ENCODE assay signal across 9 mouse cellular contexts in genomic region chr2:93413367-93414014, GRCm38 (mm10). TPM values are rescaled to one million over a fixed set of nuclear protein-coding genes. Genes with fewer than 3 reads are reported as not detected.
DNase-seq lines count a peak whose midpoint lies in the region; ATAC-seq and TF ChIP-seq lines count a peak whose summit lies in the region.
"Had no signal": no experiment of that assay in that cellular context is flagged by ENCODE, and none has a peak within 500 bp of the region (broad histone marks: within the 10 kb centered on the region; RNA-seq: fewer than 3 reads in every experiment).

No protein-coding gene starts in this region.

- peak; percentile 43 to 83 for DNase-seq in heart, adult 18-20 months
- peak; percentile 87 for DNase-seq in CD4-positive, CD25-positive, alpha-beta regulatory T cell, adult 2 months (ENCODE audit: low read depth, low spot score)
- DNase-seq in brain, embryonic 14.5 days (ENCODE audit: low read depth): peak; percentile 70
- peak; percentile 68 for DNase-seq in forebrain, postnatal 0 days
- peak; percentile 78 for DNase-seq in kidney, adult 9 months
- peak; percentile 74 for DNase-seq in lung, postnatal 10 days
- DNase-seq in spleen, adult 2 months (ENCODE audit: low read depth in 1 of 2, low spot score in 2 of 2): peak in 1 of 2 experiments; percentile 73

- H3K27me3 ChIP-seq in heart, embryonic 11.5 days (ENCODE audit: control insufficient read depth, insufficient read depth, low read length): peaks cover 2% of the 10 kb centered on the region; the same call in 1 of the 2 replicates
- H3K27me3 ChIP-seq in forebrain, postnatal 0 days (ENCODE audit: insufficient read depth, low read length): no peaks in the 10 kb centered on the region
- H3K27me3 ChIP-seq in spleen, adult 2 months (ENCODE audit: control insufficient read depth, insufficient read depth, low read length): no peaks in the 10 kb centered on the region

- peak; percentile 68; the same call in 1 of the 2 replicates for TF ChIP-seq CTCF in brain, embryonic 14.5 days (IDR thresholded peaks at IDR 0.05; ENCODE audit: borderline replicate concordance, extremely low read depth, insufficient read depth, insufficient read length)
- peak; percentile 74 for TF ChIP-seq CTCF in forebrain, postnatal 0 days (IDR thresholded peaks at IDR 0.05; ENCODE audit: low read depth)
- TF ChIP-seq CTCF in spleen, adult 2 months (IDR thresholded peaks at IDR 0.05; ENCODE audit: extremely low read depth, insufficient read depth, insufficient read length, insufficient replicate concordance): peak; percentile 62; the same call in 1 of the 2 replicates

- ATAC-seq in heart, embryonic 11.5 days (replicated peaks; ENCODE audit: insufficient number of reproducible peaks, low FRiP score, low TSS enrichment): no peak
- ATAC-seq in forebrain, postnatal 0 days: peak; percentile 34; the same call in 1 of the 2 replicates

- H3K36me3 ChIP-seq in heart, embryonic 11.5 days (ENCODE audit: control insufficient read depth, insufficient read depth, low read length): no peaks in the 10 kb centered on the region
- H3K36me3 ChIP-seq in forebrain, postnatal 0 days (ENCODE audit: insufficient read depth): no peaks in the 10 kb centered on the region
- H3K36me3 ChIP-seq in spleen, adult 2 months (ENCODE audit: control insufficient read depth, insufficient read depth, low read length): no peaks in the 10 kb centered on the region
- H3K36me3 ChIP-seq: limb, embryonic 15.5 days had no signal

- no peaks in the 10 kb centered on the region for H3K9me3 ChIP-seq in heart, embryonic 11.5 days (replicated peaks; ENCODE audit: control insufficient read depth, low read length)
- no peaks in the 10 kb centered on the region for H3K9me3 ChIP-seq in forebrain, postnatal 0 days (ENCODE audit: low read length)
- H3K9me3 ChIP-seq: limb, embryonic 15.5 days had no signal

- 52% methylated on average over 7 of the region's 7 CpGs for WGBS in heart, embryonic 11.5 days (ENCODE audit: insufficient replicate concordance)
- 55% methylated on average over 7 of the region's 7 CpGs for WGBS in forebrain, postnatal 0 days
- WGBS in spleen, adult 2 months: 46% methylated on average over 7 of the region's 7 CpGs

- no peak overlapping the region for H3K4me2 ChIP-seq in heart, embryonic 11.5 days
- no peak overlapping the region for H3K4me2 ChIP-seq in forebrain, postnatal 0 days (ENCODE audit: low read depth)
- H3K4me2 ChIP-seq: limb, embryonic 15.5 days had no signal

- TF ChIP-seq POLR2A in brain, embryonic 14.5 days (IDR thresholded peaks at IDR 0.05; ENCODE audit: borderline replicate concordance, extremely low read depth, insufficient read depth, insufficient read length, poor library complexity, severe bottlenecking): no peak
- TF ChIP-seq POLR2A in spleen, adult 2 months (IDR thresholded peaks at IDR 0.05; ENCODE audit: low read depth, low read length): no peak

- H3K4me1 ChIP-seq in heart, embryonic 11.5 days (ENCODE audit: control insufficient read depth, insufficient read depth, low read length): 0 out of 2 replicates have a peak, but pooled peaks cover 2% of the 10 kb centered on the region
- 0 out of 2 replicates have a peak, but pooled peaks cover 3% of the 10 kb centered on the region for H3K4me1 ChIP-seq in forebrain, postnatal 0 days (ENCODE audit: insufficient read depth)
- H3K4me1 ChIP-seq in spleen, adult 2 months (ENCODE audit: control insufficient read depth, insufficient read depth, insufficient read length): no peaks in the 10 kb centered on the region; the same call in 1 of the 2 replicates

- H3K4me3 ChIP-seq in heart, embryonic 11.5 days (ENCODE audit: low read depth, low read length): no peak overlapping the region
- no peak overlapping the region for H3K4me3 ChIP-seq in forebrain, postnatal 0 days (ENCODE audit: low read depth, low read length)
- H3K4me3 ChIP-seq in spleen, adult 2 months (ENCODE audit: extremely low read depth, insufficient read depth, insufficient read length): no peak overlapping the region
- H3K4me3 ChIP-seq: limb, embryonic 15.5 days had no signal

- H3K9ac ChIP-seq in heart, embryonic 11.5 days (ENCODE audit: low read depth, low read length): no peak overlapping the region
- H3K9ac ChIP-seq in forebrain, postnatal 0 days: no peak overlapping the region
- H3K9ac ChIP-seq: limb, embryonic 15.5 days had no signal

- H3K27ac ChIP-seq in heart, embryonic 11.5 days (ENCODE audit: low read depth, low read length): no peak overlapping the region
- no peak overlapping the region for H3K27ac ChIP-seq in forebrain, postnatal 0 days (ENCODE audit: low read depth, low read length)
- no peak overlapping the region for H3K27ac ChIP-seq in spleen, adult 2 months (ENCODE audit: insufficient read depth, low read length)
- H3K27ac ChIP-seq: limb, embryonic 15.5 days had no signal

RNA-seq across cellular contexts. Expression of gene Cd82, which starts 49.4 kb away (rescaled TPM):
- 10 to 100 TPM; 13.8 to 23.8 TPM for total RNA-seq in heart, adult 18-20 months (2021)
- 10.6 and 14.3 TPM in 2 replicates for polyA plus RNA-seq in heart, embryonic 11.5 days (2014; fragmentation: Nextera tagmentation; extraction: Ambion mirVana)
- polyA plus RNA-seq in brain, embryonic 14.5 days (2012; rRNA removed): 19.5 and 24.4 TPM in 2 replicates
- total RNA-seq in forebrain, postnatal 0 days (2014; rRNA removed): 9.7 and 12.7 TPM in 2 replicates
- 19.3 and 20.7 TPM in 2 replicates for polyA plus RNA-seq in forebrain, postnatal 0 days (2015; fragmentation: Nextera tagmentation; extraction: Ambion mirVana)
- 205 and 209 TPM in 2 replicates for polyA plus RNA-seq in spleen, adult 2 months (2012; rRNA removed)
